Mouse (Mus musculus): ENCODE measurements at regions not wholly inside any gene's neighbourhood (a gene's known extent, or its start where the extent isn't known, plus 50 kb on each side); places are given as distances from the start of the nearest gene placed in this dataset.
A peak's percentile ranks its signal among the peaks of the same experiment; 100 is the strongest.

DNA sequence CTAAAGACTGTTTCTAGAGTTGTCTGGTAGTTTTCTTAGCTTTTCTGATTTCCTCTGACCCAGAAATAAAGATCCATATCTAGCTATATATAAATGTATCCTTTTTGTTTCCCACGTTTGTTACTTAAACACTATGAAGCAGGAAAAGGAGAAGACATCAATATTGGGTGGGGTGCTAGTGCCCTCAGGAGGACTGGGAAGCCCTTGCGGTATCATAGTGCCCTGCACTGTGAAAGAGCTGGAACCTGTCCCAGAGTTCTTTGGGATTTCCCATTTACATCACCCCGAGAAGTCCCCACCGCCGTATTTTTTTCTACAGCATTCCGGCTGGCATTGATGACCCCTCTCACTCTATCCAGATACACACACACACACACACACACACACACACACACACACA lies 119.3 kb upstream of the Hmgn3 start:
- DNase-seq, result peak in 1 of 2 experiments; percentile 19

DNA sequence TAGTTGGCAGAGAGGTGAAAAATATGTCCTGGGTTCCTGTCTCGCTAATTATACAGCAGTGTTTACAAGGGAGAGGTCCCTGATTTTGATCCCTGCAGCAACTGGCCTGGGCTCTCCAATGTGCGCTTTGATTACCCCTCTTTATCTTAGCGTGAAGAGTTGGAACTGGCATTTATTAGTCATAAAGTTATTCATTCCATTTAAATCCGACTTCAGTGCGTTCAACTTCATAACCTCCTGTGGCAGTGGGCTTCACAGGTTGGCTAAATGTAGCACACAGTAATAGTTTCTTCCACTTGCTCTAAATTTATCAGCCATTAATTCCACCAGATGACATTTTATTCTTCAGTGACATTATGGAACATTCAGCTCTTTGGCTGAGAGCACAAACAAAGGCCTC lies 113.0 kb upstream of the Hmgn3 start:
- DNase-seq, result no peak

DNA sequence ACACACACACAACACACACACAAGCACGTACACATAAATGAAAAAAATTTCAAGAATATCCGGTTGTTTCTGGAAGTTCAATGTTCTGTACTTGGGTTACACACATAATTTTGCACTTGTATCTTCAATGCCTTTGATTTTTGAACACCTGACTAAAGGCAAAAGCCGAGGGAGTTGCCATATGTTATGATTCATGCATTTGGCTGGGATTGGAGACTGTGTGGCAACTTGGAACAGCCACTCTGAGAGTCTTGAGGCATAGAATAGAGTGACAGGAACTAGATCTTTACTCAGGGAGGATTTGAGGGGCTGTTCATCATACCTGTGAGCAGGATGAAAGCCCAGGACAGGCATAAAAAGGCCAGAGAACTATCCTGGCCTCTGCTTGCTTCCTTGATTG lies 112.5 kb upstream of the Hmgn3 start:
- no peak for DNase-seq

DNA sequence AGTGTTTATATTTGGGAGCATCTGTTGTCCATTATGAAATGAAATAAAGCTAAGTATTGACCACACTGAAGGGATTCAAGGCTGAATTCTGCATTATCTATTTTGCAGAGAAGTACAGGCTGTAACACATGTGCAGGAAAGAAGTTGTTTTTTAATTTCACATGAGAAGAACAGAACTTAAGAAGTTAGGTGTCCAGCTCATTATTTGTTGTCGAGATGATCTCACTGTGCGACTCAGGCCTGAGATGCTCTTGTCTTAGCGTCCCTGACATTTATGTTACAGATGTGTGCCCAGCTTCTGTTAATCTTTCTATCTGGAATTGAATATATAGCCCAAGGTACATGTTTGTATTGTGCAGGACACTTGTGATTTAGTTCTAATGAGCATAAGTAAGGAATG lies 112.0 kb upstream of the Hmgn3 start:
- no peak for DNase-seq

DNA sequence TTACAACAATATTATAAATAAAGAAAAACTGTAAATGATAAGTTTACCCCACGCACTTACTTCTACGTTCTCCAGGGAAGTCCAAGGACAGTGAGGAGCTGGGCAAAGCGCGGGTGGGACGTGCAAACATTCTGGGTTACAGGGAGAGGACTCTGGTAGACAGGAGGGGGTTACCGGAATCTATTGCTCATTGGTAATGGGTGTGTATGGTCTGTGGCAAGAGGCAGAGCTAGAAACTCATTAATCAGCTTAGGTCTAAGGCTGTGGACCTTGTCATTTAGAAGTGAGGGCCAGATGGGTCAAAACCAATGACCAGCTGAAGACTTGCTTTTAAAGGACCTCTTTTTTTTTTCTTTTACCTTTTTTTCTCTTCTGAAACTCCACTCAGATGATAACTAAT lies 107.9 kb upstream of the Hmgn3 start:
- no peak for DNase-seq

DNA sequence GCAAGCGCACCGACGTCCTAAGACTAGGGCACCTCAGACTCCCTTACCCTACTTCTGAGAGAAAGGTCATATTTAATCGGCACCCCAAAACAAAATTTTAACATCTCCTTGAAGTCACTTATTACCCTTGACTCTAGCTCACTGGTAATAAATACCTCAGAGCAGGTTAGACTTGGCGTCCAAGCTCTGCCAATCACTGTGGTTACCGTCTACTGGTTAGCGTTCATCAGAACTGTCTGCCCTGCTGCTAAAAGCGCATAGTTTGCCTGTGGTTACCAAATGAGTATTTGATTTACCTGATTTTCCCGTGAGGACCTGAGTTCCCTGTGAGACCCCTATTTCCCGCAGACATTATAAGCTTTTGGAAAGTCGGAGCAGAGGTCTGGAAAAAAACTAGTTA lies 107.3 kb upstream of the Hmgn3 start:
- no peak for DNase-seq

DNA sequence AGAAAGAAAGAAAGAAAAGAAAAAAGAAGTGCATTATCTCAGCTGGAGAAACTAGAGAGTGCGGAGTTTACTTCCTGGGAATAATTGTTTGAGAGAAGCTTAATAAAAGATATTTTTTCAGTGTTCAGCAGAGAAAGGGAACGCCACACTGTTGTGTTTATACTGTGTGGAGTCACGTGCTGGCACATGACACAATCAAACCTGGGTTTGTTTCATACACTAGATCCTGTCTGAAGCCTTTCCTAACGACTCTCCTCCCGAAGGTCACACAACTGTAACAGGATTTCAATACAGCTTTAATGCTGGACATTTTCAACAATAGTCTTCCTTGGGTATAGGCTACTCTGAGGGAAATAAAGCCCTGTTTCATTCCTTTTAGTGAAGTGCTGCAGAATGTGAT lies 105.3 kb upstream of the Hmgn3 start:
- DNase-seq, result no peak

DNA sequence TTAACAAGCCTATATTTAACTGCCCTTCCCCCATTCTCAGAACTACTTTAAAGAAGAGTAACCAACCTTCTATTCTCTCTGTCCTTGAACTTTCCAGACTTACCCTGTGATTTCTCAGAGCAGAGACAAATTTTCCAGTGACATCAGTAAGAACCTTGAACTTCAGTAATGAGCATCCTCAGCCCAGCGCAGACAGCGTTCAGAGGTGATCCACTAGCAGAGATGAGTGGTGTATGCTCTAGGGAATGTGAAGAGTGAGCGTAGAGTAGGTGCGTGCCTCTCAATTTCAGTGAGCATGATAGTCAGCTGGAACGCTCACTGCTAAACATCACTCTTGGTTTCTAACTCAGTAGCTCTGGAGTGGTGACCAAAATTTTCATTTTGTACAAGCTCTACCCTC lies 103.4 kb upstream of the Hmgn3 start:
- no peak for DNase-seq

DNA sequence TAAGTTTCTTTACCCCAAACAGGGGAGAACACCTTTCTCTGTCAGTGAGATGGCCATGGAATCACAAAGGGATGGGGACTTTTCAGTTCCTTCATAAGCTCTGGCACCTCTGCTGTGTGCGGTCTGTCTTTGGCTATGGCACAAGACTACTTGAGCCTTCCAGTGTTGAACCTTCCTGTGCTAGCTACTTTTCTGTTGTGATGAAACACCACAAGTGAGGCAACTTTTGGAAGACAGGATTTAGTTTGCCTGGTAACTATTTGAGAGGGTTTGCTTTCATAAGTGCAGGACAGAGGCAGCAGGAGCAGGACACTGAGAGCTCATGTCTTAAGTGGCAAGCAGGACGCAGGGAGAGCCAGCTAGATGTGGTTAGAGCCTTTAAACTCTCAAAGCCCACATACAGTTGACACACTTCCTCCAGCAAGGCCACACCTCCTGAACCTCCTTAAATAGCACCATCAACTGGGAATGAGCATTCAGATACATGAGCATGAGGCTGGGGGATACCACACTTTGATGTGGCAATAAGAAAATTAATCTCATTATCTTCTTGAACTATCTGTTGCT lies 101.8 kb upstream of the Hmgn3 start:
- DNase-seq, result no peak

DNA sequence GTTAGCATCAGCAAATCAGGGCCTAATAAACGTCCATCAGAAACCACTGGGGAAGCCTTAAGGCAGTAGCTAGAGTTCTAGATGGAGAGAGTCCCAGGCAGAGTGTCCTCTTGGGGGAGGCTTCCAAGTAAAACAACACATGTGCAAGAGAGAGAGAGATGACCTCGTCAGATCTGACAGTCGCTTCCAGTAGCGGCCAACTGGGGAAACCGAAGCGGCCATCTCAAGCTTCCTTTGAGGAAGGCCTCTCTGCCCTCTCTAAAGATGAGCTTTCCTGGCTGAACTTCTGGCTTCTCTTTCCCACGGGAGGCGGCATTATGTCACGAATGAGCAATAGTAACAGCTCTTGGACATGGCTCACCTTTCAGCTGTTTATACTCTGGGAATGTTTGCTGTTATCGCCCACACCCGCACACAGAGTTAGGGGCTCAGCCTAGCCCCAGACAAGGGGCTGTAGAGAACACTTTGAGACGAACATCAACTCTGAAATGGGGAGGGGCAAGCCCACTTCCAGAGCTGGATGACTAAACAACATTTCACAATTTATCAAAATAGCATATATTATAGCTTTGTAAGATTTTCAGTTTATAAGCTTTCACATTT lies 100.7 kb upstream of the Hmgn3 start:
- DNase-seq, result peak; percentile 46 to 57

DNA sequence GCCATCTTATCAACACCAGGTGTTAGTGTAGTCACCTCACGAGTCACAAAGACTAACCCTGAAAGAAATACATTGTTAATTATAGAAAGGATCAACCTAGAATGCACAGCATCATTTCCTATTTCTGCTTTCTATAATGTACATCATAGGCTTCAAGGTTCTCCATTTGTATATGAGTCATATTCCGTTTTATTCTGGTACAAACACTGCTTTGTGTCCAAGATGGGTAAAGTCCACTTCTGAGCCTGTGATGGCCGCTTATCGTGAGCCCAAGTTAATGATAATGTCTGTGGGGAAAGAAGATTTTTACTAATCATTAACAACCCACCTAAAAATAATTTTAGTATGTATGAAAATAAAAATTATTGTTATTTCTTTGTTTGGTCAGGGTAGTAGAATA lies 94.6 kb upstream of the Hmgn3 start:
- no peak for DNase-seq

DNA sequence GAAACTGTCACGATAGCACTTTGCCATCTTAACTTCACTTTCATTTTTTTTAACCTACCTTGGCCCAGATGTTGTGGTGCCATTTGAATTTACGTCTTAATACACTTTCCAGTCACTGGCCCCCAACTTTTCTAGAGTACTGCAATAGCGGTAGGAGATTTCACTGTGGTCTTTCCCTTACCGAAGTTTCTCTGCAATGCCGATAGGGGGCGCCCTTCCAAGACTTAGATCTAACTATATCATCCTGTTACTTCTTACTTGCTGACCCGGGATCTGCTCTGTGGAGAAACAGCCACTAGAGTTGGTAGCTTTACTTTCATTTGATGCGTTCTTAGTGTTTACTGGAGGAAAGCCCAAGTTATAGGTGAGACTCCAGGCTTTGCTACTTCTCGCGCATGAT lies 92.6 kb upstream of the Hmgn3 start:
- DNase-seq, result no peak

DNA sequence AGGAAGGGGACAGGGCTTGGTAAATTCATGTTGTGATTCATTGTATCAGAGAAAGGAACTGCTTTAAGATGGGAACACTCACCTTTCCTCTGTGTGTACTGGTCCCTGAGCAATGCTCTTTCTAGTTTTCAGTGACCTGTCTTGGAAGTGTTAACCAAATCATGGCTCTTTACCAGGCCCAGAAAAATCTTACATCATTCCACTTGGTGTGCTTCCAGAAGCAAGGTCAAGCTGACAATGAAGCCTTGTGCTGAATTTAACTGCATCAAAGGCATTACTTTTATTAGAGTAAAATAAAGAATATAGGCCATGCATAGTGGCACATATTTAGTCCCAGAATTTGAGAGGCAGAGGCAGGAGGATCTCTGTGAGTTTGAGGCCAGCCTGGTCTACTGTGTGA lies 75.4 kb upstream of the Hmgn3 start:
- no peak for DNase-seq

DNA sequence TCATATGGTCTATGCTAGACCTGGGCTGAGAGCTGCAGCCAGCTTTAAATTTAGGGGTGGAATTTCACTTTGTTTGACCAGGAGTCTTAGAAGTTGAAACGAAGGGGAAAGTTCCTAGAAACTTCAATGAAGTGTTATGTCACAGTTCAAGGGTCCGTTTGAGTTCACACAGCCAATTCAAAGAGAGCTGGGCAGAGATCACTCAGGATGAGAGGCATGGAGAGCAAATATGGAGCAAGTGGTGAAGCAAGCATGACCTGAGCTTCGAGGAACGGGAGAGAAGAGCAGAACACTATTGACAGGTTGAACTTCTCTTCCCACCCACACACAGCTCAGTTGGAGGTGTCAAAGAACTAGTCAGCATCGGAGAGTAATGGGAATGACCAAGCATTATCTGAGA lies 56.1 kb upstream of the Hmgn3 start:
- DNase-seq, result no peak

DNA sequence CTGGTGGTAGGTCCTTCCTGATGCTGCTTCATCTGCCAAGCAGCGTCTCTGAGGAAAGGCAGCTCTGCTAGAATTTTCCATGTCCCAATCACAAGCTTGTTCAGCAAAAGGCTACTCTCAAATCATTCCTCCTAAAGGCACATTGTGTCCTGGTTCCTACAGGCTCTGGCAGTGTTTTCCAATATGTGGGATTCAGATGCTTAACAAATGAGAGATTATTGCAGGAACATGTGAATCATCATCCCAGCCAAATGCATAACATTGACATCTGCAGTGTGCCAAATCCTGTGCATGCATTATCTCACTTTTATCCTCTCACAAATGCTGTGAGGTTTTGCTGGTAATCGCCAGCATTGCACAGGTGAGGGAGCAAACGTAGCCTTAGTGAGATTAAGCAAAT lies 53.3 kb upstream of the Hmgn3 start:
- DNase-seq, result no peak

DNA sequence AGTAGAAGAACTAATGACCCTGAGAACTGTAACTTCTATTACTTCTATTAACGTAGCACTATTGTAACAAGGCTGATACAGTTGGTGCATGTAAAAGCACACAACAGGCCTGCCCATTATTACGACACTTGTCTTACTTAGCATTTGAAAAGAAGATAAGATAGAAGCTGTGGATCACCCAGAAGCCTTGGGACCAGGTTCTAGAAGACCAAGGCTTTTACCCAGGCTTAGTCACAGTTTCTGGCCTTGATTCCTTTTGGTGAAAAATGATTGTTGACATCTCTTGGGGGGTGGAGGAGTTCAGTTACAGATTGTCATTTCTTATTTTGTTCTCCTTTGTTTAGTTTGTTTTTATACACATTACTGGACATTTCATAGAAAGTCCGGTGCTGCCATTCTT lies 52.7 kb upstream of the Hmgn3 start:
- DNase-seq, result no peak

DNA sequence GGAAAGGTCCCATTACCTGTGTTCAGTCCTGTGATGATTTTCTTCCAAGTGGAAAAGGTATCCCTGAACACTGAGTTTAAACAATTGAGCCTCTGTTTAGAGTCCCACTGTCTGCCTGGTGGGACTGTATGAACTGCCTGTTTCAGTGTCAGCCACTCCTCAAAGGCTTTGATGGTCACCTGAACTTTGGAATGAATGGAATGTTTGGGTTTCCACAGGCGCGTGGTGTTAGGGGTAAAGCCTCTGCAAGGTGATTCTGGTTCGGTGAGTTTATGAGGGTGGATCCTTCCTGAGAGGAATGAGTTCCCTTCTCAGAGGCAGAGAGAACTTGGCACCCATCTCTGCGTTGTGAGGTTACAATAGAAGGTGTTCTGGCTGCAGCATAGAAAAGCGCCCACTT lies 50.5 kb upstream of the Hmgn3 start:
- no peak for DNase-seq
